Mouse (Mus musculus) ES-Bruce4 (cell line): ENCODE results near the gene Pspn. TPM values are rescaled to one million over a fixed set of nuclear protein-coding genes. Genes with fewer than 3 reads are reported as not detected.
A peak's percentile ranks its signal among the peaks of the same experiment; 100 is the strongest.

Experiments
- H3K27ac ChIP-seq: 2 replicates; pipeline ENCODE4 v1.5.1; 2012; ENCODE audit warnings: low read length, inconsistent platforms; ENCODE audit not compliant: insufficient read depth
- H3K27me3 ChIP-seq: 2 replicates; pipeline ENCODE4 v1.6.1; 2012; ENCODE audit warnings: mild to moderate bottlenecking, low read length, inconsistent platforms; ENCODE audit not compliant: control insufficient read depth, poor library complexity, insufficient read depth, severe bottlenecking
- H3K36me3 ChIP-seq: 2 replicates; pipeline ENCODE4 v1.6.1; 2012; ENCODE audit warnings: inconsistent platforms, mild to moderate bottlenecking, low read length, moderate library complexity; ENCODE audit not compliant: control insufficient read depth, poor library complexity, insufficient read depth, severe bottlenecking
- H3K4me1 ChIP-seq: one replicate; pipeline ENCODE4 v1.8.1; 2011; ENCODE audit warnings: low read length; ENCODE audit not compliant: control insufficient read depth, insufficient read depth
- H3K4me3 ChIP-seq: 2 replicates; pipeline ENCODE4 v1.5.1; 2011; ENCODE audit warnings: low read depth, mild to moderate bottlenecking, low read length
- H3K9ac ChIP-seq: 2 replicates; pipeline ENCODE4 v1.6.1; 2012; ENCODE audit warnings: low read depth, mild to moderate bottlenecking, inconsistent platforms; ENCODE audit not compliant: poor library complexity, severe bottlenecking
- H3K9me3 ChIP-seq: replicated peaks from 2 replicates; pipeline ENCODE4 v1.6.1; 2012; ENCODE audit warnings: mild to moderate bottlenecking, low read length, inconsistent platforms; ENCODE audit not compliant: control insufficient read depth, poor library complexity, insufficient read depth, severe bottlenecking
- CTCF ChIP-seq: IDR thresholded peaks from one replicate; pipeline ENCODE4 v1.8.1; 2011; ENCODE audit warnings: low read depth, low read length
- EP300 ChIP-seq: IDR thresholded peaks from 2 replicates; pipeline ENCODE4 v1.6.1; 2011; ENCODE audit warnings: low read depth, low read length; ENCODE audit not compliant: insufficient read depth
- POLR2A ChIP-seq: IDR thresholded peaks from one replicate; pipeline ENCODE4 v1.8.1; 2011; ENCODE audit warnings: low read length; ENCODE audit not compliant: insufficient read depth
- polyA plus RNA-seq: library from polyadenylated mRNA; stranded (reverse); fragments of >200 nt; gene quantifications from 2 replicates; pipeline ENCODE4 v1.2.4, GENCODE M21; 2011; ENCODE audit warnings: low read depth; ENCODE audit not compliant: missing spikeins, insufficient read depth, insufficient read length

Gene Pspn
- polyA plus RNA-seq, 1 experiment = not detected

DNA sequence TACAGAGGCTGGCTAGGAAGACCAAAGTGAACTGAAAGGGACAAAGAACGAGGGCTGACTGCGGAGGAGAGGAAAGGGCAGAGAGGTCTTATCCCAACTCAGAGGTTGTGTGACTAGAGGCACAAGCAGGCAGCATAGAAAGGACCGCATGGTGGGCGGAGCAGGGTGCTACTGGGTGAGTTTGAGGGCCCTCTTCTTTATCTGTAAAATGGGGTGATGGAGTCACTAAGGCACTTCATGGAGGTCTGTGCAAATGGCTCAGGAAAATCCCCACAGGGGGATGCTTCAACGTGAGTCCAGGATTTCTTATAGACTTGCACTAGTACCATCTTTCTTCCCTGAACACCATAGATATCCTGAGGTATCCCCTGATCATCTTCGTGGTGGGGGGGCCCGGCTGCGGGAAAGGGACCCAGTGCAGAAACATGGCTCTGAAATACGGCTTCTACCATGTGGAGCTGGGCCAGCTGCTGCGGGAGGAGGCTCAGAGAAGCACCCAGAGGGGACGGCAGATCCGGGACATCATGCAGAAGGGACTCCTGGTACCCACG, 12.5 kb upstream of the Pspn start:
- Histone ChIP-seq H3K27me3 (no peaks in the 10 kb centered on the region), H3K4me1 (no peaks in the 10 kb centered on the region), H3K9ac (peak overlapping the region; percentile 72), H3K4me3 (peak overlapping the region; percentile 91), H3K36me3 (no peaks in the 10 kb centered on the region), H3K9me3 (no peaks in the 10 kb centered on the region), H3K27ac (peak overlapping the region; percentile 66; the same call in 1 of the 2 replicates)
- TF ChIP-seq CTCF (no peak), EP300 (no peak), POLR2A (no peak)

DNA sequence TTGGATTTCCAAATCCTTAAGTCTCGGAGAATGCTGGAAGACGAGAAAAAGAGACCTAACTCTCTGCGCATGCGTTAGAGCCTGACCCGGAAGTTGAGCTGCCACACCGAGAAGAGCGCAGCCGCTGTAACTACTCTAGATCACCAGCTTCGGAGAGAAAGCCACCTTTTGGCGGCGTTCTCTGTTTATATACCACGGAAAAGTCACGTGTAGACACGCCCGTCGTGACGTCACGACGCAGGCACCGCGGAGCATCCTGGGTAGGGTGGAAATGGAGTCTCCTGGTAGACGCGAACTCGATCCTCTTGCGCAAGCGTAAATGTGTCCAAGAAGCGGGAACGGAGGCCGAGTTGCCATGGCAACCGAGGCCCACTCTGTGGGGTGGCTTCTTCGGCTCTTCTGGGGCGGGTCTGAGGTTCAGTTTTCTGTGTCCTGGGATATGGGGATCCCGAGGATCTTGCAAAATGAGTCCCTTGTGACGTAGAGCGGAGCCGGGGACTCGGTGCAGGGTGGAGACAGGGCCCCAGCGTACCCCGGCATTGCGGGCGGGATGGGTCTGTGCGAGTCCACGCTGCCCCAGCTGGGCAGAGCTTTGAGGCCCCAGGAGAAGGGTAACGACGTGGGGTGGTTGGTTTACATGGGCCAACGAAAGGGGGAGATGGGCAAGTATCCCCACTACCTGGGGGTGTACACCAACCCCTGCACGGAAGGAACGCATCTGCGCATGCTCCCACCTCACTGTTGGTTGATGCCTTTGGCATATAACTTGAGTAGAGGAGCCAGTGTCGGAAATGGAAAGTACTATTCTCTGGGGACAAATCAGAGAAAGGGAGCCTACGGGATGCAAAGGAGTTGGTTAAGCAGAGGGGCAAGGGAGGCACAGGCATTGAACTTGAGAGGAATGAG, 11.7 kb upstream of the Pspn start, which contains the start of the genes Gtf2f1 and Gm17949:
Gtf2f1 (minus strand) TSS at position 53 of the 906 bp plus-strand sequence.
Gm17949 (plus strand) TSS at position 234 of the 906 bp plus-strand sequence.
- no peak for TF ChIP-seq CTCF
- peak; percentile 95 for TF ChIP-seq POLR2A
- Histone ChIP-seq H3K4me1 (peaks cover 2% of the 10 kb centered on the region), H3K9ac (peak within 1 kb of the TSS; percentile 87), H3K27me3 (no peaks in the 10 kb centered on the region), H3K27ac (peak within 1 kb of the TSS; percentile 66), H3K4me3 (peak within 1 kb of the TSS; percentile 93), H3K9me3 (no peaks in the 10 kb centered on the region), H3K36me3 (no peaks in the 10 kb centered on the region)

DNA sequence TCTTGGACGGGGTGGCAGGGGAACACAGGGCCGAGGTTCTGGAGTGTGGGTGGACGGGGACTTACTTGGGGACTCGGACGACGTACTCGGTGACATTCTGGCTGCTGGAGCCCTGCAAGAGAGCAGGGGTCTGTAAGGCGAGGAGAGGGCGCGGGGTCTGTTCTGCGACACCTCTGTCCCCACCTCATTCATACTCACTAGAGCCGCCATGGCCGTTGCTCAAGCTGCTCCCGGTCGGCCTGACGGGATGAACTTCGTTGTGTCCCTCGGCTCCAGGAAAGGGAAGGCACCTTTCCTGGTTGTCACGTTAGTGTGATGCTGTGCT, 11.1 kb upstream of the Pspn start:
- Histone ChIP-seq H3K9me3 (no peaks in the 10 kb centered on the region), H3K4me1 (peaks cover 2% of the 10 kb centered on the region), H3K27me3 (no peaks in the 10 kb centered on the region), H3K27ac (peak overlapping the region; percentile 42), H3K36me3 (0 out of 2 replicates have a peak, but pooled peaks cover 4% of the 10 kb centered on the region), H3K9ac (peak overlapping the region; percentile 87), H3K4me3 (peak overlapping the region; percentile 93)
- TF ChIP-seq POLR2A (no peak), CTCF (no peak), EP300 (no peak)

DNA sequence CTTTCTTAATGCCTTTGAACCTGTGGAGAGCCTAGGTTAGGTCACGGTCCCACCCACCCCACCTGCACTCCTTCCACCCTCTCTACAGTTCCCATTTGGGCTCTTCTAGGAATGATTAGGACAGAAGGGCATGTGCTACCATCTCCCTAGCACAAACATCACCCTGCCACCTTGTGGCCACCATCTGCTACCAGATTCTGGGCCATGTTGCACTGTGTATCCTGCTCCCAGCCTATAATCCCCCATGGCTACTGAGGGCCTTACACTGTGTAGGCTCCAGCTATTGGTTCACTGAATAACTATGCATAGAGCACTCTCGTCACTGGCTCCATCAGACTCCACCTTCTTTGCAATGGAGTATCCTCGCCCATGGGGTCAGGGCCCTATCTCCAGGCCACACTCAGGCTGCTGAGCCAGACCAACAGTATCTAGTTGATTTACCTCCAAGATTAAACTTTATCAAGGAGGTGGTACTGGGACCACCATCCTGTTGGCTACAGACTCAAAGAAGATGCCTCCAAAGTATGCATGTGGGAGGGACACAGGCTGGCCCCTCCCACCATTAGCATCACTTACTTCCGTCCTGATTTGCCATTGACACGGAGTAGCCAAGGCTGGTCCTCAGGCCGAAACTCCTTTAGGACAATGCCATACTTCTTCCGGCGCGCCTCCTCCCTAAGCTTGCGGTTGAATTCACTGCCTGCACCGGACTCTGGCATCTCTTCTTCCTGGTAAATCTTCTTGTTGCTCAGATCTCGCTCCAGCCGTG, 7.5 kb upstream of the Pspn start:
- Histone ChIP-seq H3K27me3 (no peaks in the 10 kb centered on the region), H3K36me3 (peaks cover 17% of the 10 kb centered on the region), H3K4me3 (no peak overlapping the region), H3K27ac (peak overlapping the region; percentile 84), H3K4me1 (peaks cover 2% of the 10 kb centered on the region), H3K9ac (peak overlapping the region; percentile 10; the same call in 1 of the 2 replicates), H3K9me3 (no peaks in the 10 kb centered on the region)
- no peak for TF ChIP-seq EP300
- TF ChIP-seq POLR2A = no peak
- peak; percentile 61 for TF ChIP-seq CTCF

DNA sequence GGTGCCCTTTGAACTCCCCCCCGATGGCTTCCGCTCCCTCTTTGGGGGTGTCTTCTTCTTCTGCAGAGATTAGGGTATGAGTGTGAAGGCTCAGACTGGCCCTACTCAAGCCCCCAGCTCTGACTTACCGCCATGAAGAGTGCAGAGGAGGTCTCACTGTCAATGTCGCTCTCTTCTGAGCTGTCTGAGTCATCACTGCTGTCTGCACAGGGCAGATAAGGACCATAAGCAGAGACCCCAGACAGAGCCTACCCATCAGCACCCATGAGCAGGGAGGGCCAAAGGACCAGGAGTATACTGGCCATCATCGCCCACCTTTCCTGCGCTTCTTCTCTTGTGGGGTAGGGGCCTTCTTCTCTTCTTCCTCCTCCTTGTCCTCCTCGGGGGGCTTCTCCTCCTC, 4.2 kb upstream of the Pspn start:
- Histone ChIP-seq H3K27me3 (no peaks in the 10 kb centered on the region), H3K9ac (no peak overlapping the region), H3K4me3 (no peak overlapping the region), H3K27ac (no peak overlapping the region), H3K9me3 (no peaks in the 10 kb centered on the region), H3K36me3 (peaks cover 17% of the 10 kb centered on the region), H3K4me1 (peaks cover 2% of the 10 kb centered on the region)
- TF ChIP-seq POLR2A (no peak), CTCF (no peak), EP300 (no peak)
